Mouse (Mus musculus) frontal cortex, postnatal 10 days (tissue): ENCODE data around the gene Grid2ip.
A peak's percentile ranks its signal among the peaks of the same experiment; 100 is the strongest.
"Not testable (repeated sequence)": the region's sequence is repeated elsewhere in the genome, so short reads cannot be mapped to it uniquely, and the experiment has no call there.

Experiments
- DNase-seq, 2 experiments: peaks; one replicate each; pipeline ENCODE4 v3.0.0; 2022; ENCODE audit warnings: low spot score in 2 of 2, mixed read lengths in 1 of 2

Grid2ip gene

GRCm38 (mm10) chr5:143363678-143364615 is 6.8 kb downstream of the Grid2ip start:
- no peak for DNase-seq

- no peak for DNase-seq
Measured at GRCm38 (mm10) chr5:143367931-143368330, 10.8 kb downstream of the Grid2ip start.

- no peak for DNase-seq
Measured at GRCm38 (mm10) chr5:143369611-143370255, 12.6 kb downstream of the Grid2ip start.

- DNase-seq = no peak
Measured at GRCm38 (mm10) chr5:143370416-143371145, 13.4 kb downstream of the Grid2ip start.

GRCm38 (mm10) chr5:143371146-143371510 is 14.0 kb downstream of the Grid2ip start:
- DNase-seq = no peak

GRCm38 (mm10) chr5:143372818-143373217 is 15.7 kb downstream of the Grid2ip start:
- DNase-seq = no peak

- peak in 1 of 2 experiments; percentile 51 for DNase-seq
Measured at GRCm38 (mm10) chr5:143375242-143375641, 18.1 kb downstream of the Grid2ip start.

GRCm38 (mm10) chr5:143376156-143376555 is 19.0 kb downstream of the Grid2ip start:
- no peak for DNase-seq

GRCm38 (mm10) chr5:143386797-143387621 is 29.9 kb downstream of the Grid2ip start:
- DNase-seq = no peak

- DNase-seq = no peak
Measured at GRCm38 (mm10) chr5:143394184-143394583, 37.0 kb downstream of the Grid2ip start.

GRCm38 (mm10) chr5:143394966-143395365 is 37.8 kb downstream of the Grid2ip start:
- not testable (repeated sequence) for DNase-seq

GRCm38 (mm10) chr5:143395649-143396048 is 38.5 kb downstream of the Grid2ip start:
- no peak for DNase-seq

- DNase-seq = no peak
Measured at GRCm38 (mm10) chr5:143400501-143400900, 43.4 kb downstream of the Grid2ip start.

GRCm38 (mm10) chr5:143401556-143401955 is 44.4 kb downstream of the Grid2ip start:
- no peak for DNase-seq

GRCm38 (mm10) chr5:143403221-143404147 is 46.3 kb downstream of the Grid2ip start, which contains the start of gene Kdelr2:
Kdelr2 (plus strand) TSS chr5:143403838.
- DNase-seq = peak; percentile 83 to 88

GRCm38 (mm10) chr5:143404148-143404930 is 47.2 kb downstream of the Grid2ip start:
- DNase-seq = no peak

- DNase-seq = no peak
Measured at GRCm38 (mm10) chr5:143405200-143405599, 48.1 kb downstream of the Grid2ip start.

GRCm38 (mm10) chr5:143406548-143406947 is 49.4 kb downstream of the Grid2ip start:
- no peak for DNase-seq

GRCm38 (mm10) chr5:143409239-143409638 is 52.1 kb downstream of the Grid2ip start:
- DNase-seq = no peak
